Mouse (Mus musculus): ENCODE results near the gene Fam169b. TPM values are rescaled to one million over a fixed set of nuclear protein-coding genes. Genes with fewer than 3 reads are reported as not detected.
A peak's percentile ranks its signal among the peaks of the same experiment; 100 is the strongest.

Gene Fam169b
- polyA plus RNA-seq, 1 experiment from 2014 or later, result 2.0 TPM

GRCm38 (mm10) chr7:68365711-68366110 lies 92.1 kb downstream of the Fam169b start:
- 93% methylated on average over 9 of the region's 9 CpGs for WGBS
- Histone ChIP-seq H3K9ac (replicated peaks; ENCODE audit: low read length) (no peak overlapping the region), H3K36me3 (replicated peaks; ENCODE audit: control insufficient read depth, insufficient read depth, low read depth, low read length) (no peaks in the 10 kb centered on the region), H3K4me2 (ENCODE audit: low read depth, low read length) (no peak overlapping the region), H3K27ac (replicated peaks; ENCODE audit: low read depth, low read length) (no peak overlapping the region), H3K4me3 (ENCODE audit: low read depth, low read length) (no peak overlapping the region), H3K27me3 (ENCODE audit: control insufficient read depth, insufficient read depth, low read length) (no peaks in the 10 kb centered on the region), H3K4me1 (ENCODE audit: control insufficient read depth, insufficient read depth, low read length) (no peaks in the 10 kb centered on the region), H3K9me3 (replicated peaks; ENCODE audit: control insufficient read depth, low read length) (no peaks in the 10 kb centered on the region)
- no peak for DNase-seq (ENCODE audit: low spot score)
- no peak for ATAC-seq (replicated peaks; ENCODE audit: insufficient number of reproducible peaks, low FRiP score, low TSS enrichment, low read depth)

GRCm38 (mm10) chr7:68368948-68369347 lies 95.3 kb downstream of the Fam169b start:
- WGBS, result 89% methylated on average over 12 of the region's 12 CpGs
- Histone ChIP-seq H3K4me2 (ENCODE audit: low read depth, low read length) (no peak overlapping the region), H3K27me3 (ENCODE audit: control insufficient read depth, insufficient read depth, low read length) (no peaks in the 10 kb centered on the region; the same call in 1 of the 2 replicates), H3K4me1 (ENCODE audit: control insufficient read depth, insufficient read depth, low read length) (no peaks in the 10 kb centered on the region), H3K9ac (replicated peaks; ENCODE audit: low read length) (no peak overlapping the region), H3K27ac (replicated peaks; ENCODE audit: low read depth, low read length) (no peak overlapping the region), H3K9me3 (replicated peaks; ENCODE audit: control insufficient read depth, low read length) (no peaks in the 10 kb centered on the region), H3K4me3 (ENCODE audit: low read depth, low read length) (no peak overlapping the region), H3K36me3 (replicated peaks; ENCODE audit: control insufficient read depth, insufficient read depth, low read depth, low read length) (no peaks in the 10 kb centered on the region)
- no peak for DNase-seq (ENCODE audit: low spot score)
- ATAC-seq (replicated peaks; ENCODE audit: insufficient number of reproducible peaks, low FRiP score, low TSS enrichment, low read depth), result no peak

GRCm38 (mm10) chr7:68369694-68370093 lies 96.1 kb downstream of the Fam169b start:
- ATAC-seq (replicated peaks; ENCODE audit: insufficient number of reproducible peaks, low FRiP score, low TSS enrichment, low read depth) (no peak; the same call in 1 of the 2 replicates), DNase-seq (ENCODE audit: low spot score) (peak; percentile 90)
- H3K27ac ChIP-seq (replicated peaks; ENCODE audit: low read depth, low read length), result no peak overlapping the region
- H3K4me1 ChIP-seq (ENCODE audit: control insufficient read depth, insufficient read depth, low read length), result no peaks in the 10 kb centered on the region
- H3K4me2 ChIP-seq (ENCODE audit: low read depth, low read length), result peak overlapping the region; percentile 33
- peak overlapping the region; percentile 29 for H3K4me3 ChIP-seq (ENCODE audit: low read depth, low read length)
- H3K9ac ChIP-seq (replicated peaks; ENCODE audit: low read length), result no peak overlapping the region
- 3% methylated on average over 12 of the region's 13 CpGs for WGBS
- no peaks in the 10 kb centered on the region for H3K9me3 ChIP-seq (replicated peaks; ENCODE audit: control insufficient read depth, low read length)
- H3K27me3 ChIP-seq (ENCODE audit: control insufficient read depth, insufficient read depth, low read length), result no peaks in the 10 kb centered on the region; the same call in 1 of the 2 replicates
- H3K36me3 ChIP-seq (replicated peaks; ENCODE audit: control insufficient read depth, insufficient read depth, low read depth, low read length), result no peaks in the 10 kb centered on the region

- ATAC-seq (replicated peaks; ENCODE audit: insufficient number of reproducible peaks, low FRiP score, low TSS enrichment, low read depth), result no peak
- H3K9me3 ChIP-seq (replicated peaks; ENCODE audit: control insufficient read depth, low read length), result no peaks in the 10 kb centered on the region
- H3K4me3 ChIP-seq (ENCODE audit: low read depth, low read length), result no peak overlapping the region
- H3K4me1 ChIP-seq (ENCODE audit: control insufficient read depth, insufficient read depth, low read length), result no peaks in the 10 kb centered on the region
- H3K36me3 ChIP-seq (replicated peaks; ENCODE audit: control insufficient read depth, insufficient read depth, low read depth, low read length), result no peaks in the 10 kb centered on the region
- H3K27ac ChIP-seq (replicated peaks; ENCODE audit: low read depth, low read length), result no peak overlapping the region
- no peak overlapping the region for H3K9ac ChIP-seq (replicated peaks; ENCODE audit: low read length)
- DNase-seq (ENCODE audit: low spot score), result peak; percentile 91
- no peaks in the 10 kb centered on the region; the same call in 1 of the 2 replicates for H3K27me3 ChIP-seq (ENCODE audit: control insufficient read depth, insufficient read depth, low read length)
- H3K4me2 ChIP-seq (ENCODE audit: low read depth, low read length), result peak overlapping the region; percentile 22; the same call in 1 of the 2 replicates
- 15% methylated on average over 16 of the region's 16 CpGs for WGBS
These were observed 100.6 kb downstream of the Fam169b start for GRCm38 (mm10) chr7:68374109-68374857.

- Histone ChIP-seq H3K27me3 (ENCODE audit: control insufficient read depth, insufficient read depth, low read length) (no peaks in the 10 kb centered on the region), H3K36me3 (replicated peaks; ENCODE audit: control insufficient read depth, insufficient read depth, low read depth, low read length) (no peaks in the 10 kb centered on the region), H3K4me1 (ENCODE audit: control insufficient read depth, insufficient read depth, low read length) (no peaks in the 10 kb centered on the region), H3K27ac (replicated peaks; ENCODE audit: low read depth, low read length) (no peak overlapping the region), H3K9ac (replicated peaks; ENCODE audit: low read length) (no peak overlapping the region), H3K4me2 (ENCODE audit: low read depth, low read length) (no peak overlapping the region), H3K9me3 (replicated peaks; ENCODE audit: control insufficient read depth, low read length) (no peaks in the 10 kb centered on the region), H3K4me3 (ENCODE audit: low read depth, low read length) (no peak overlapping the region)
- no peak for DNase-seq (ENCODE audit: low spot score)
- no peak for ATAC-seq (replicated peaks; ENCODE audit: insufficient number of reproducible peaks, low FRiP score, low TSS enrichment, low read depth)
- WGBS, result 46% methylated on average over 9 of the region's 9 CpGs
These were observed 108.5 kb downstream of the Fam169b start for GRCm38 (mm10) chr7:68382187-68382586.

GRCm38 (mm10) chr7:68386767-68387166 lies 113.1 kb downstream of the Fam169b start:
- no peak overlapping the region for H3K4me2 ChIP-seq (ENCODE audit: low read depth, low read length)
- no peaks in the 10 kb centered on the region for H3K36me3 ChIP-seq (replicated peaks; ENCODE audit: control insufficient read depth, insufficient read depth, low read depth, low read length)
- no peak overlapping the region for H3K4me3 ChIP-seq (ENCODE audit: low read depth, low read length)
- no peaks in the 10 kb centered on the region for H3K9me3 ChIP-seq (replicated peaks; ENCODE audit: control insufficient read depth, low read length)
- ATAC-seq (replicated peaks; ENCODE audit: insufficient number of reproducible peaks, low FRiP score, low TSS enrichment, low read depth), result no peak
- 93% methylated on average over 3 of the region's 3 CpGs for WGBS
- H3K4me1 ChIP-seq (ENCODE audit: control insufficient read depth, insufficient read depth, low read length), result no peaks in the 10 kb centered on the region
- no peak overlapping the region for H3K9ac ChIP-seq (replicated peaks; ENCODE audit: low read length)
- no peak overlapping the region for H3K27ac ChIP-seq (replicated peaks; ENCODE audit: low read depth, low read length)
- H3K27me3 ChIP-seq (ENCODE audit: control insufficient read depth, insufficient read depth, low read length), result no peaks in the 10 kb centered on the region
- no peak for DNase-seq (ENCODE audit: low spot score)

GRCm38 (mm10) chr7:68395707-68396333 lies 122.2 kb downstream of the Fam169b start:
- no peak for ATAC-seq (replicated peaks; ENCODE audit: insufficient number of reproducible peaks, low FRiP score, low TSS enrichment, low read depth)
- Histone ChIP-seq H3K9me3 (replicated peaks; ENCODE audit: control insufficient read depth, low read length) (no peaks in the 10 kb centered on the region), H3K4me3 (ENCODE audit: low read depth, low read length) (no peak overlapping the region), H3K36me3 (replicated peaks; ENCODE audit: control insufficient read depth, insufficient read depth, low read depth, low read length) (no peaks in the 10 kb centered on the region), H3K4me2 (ENCODE audit: low read depth, low read length) (no peak overlapping the region), H3K9ac (replicated peaks; ENCODE audit: low read length) (no peak overlapping the region), H3K4me1 (ENCODE audit: control insufficient read depth, insufficient read depth, low read length) (no peaks in the 10 kb centered on the region), H3K27ac (replicated peaks; ENCODE audit: low read depth, low read length) (no peak overlapping the region), H3K27me3 (ENCODE audit: control insufficient read depth, insufficient read depth, low read length) (no peaks in the 10 kb centered on the region)
- DNase-seq (ENCODE audit: low spot score), result no peak
- 56% methylated on average over 6 of the region's 6 CpGs for WGBS

GRCm38 (mm10) chr7:68400516-68400915 lies 126.9 kb downstream of the Fam169b start:
- Histone ChIP-seq H3K4me2 (ENCODE audit: low read depth, low read length) (no peak overlapping the region), H3K27ac (replicated peaks; ENCODE audit: low read depth, low read length) (no peak overlapping the region), H3K36me3 (replicated peaks; ENCODE audit: control insufficient read depth, insufficient read depth, low read depth, low read length) (no peaks in the 10 kb centered on the region), H3K4me3 (ENCODE audit: low read depth, low read length) (no peak overlapping the region), H3K9me3 (replicated peaks; ENCODE audit: control insufficient read depth, low read length) (no peaks in the 10 kb centered on the region), H3K27me3 (ENCODE audit: control insufficient read depth, insufficient read depth, low read length) (no peaks in the 10 kb centered on the region), H3K4me1 (ENCODE audit: control insufficient read depth, insufficient read depth, low read length) (no peaks in the 10 kb centered on the region), H3K9ac (replicated peaks; ENCODE audit: low read length) (no peak overlapping the region)
- 94% methylated on average over 7 of the region's 7 CpGs for WGBS
- DNase-seq (ENCODE audit: low spot score) (no peak), ATAC-seq (replicated peaks; ENCODE audit: insufficient number of reproducible peaks, low FRiP score, low TSS enrichment, low read depth) (no peak)

All from embryonic facial prominence, embryonic 11.5 days (tissue).